ENCODE assay signal across 9 mouse cellular contexts in the genomic region with DNA sequence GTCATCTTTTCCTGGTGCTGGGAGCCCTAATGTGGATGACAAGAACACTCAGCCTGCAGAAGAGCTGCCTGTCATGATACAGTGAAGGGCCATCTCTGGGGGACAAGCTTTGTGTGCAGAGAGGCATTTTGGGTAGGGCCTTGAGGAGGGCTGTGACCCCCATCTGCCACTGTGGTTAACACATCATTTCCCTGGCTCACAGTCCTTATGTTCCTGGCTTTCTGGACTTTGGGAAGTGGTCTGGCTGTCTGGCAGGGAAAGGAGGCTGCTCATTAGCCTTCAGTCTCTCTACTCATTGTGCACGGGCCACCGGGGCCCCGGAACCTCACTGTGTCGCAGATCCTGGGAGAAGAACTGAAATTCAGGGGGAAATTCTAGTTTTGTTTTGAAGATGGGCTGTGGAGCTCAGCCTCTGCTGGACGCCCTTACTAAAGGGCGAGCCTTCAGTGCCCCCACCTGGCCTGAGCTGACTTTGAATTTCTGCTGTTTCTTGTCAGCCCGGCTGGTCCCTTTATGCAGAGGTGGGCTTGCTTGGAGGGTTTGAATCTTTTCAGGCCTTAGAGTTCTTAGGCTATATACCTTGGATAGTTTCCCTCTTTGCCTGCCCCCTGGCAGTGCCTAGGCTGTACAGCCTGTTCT. TPM values are rescaled to one million over a fixed set of nuclear protein-coding genes. Genes with fewer than 3 reads are reported as not detected.
DNase-seq lines count a peak whose midpoint lies in the region; ATAC-seq and TF ChIP-seq lines count a peak whose summit lies in the region.
"Had no signal": no experiment of that assay in that cellular context is flagged by ENCODE, and none has a peak within 500 bp of the region (broad histone marks: within the 10 kb centered on the region; RNA-seq: fewer than 3 reads in every experiment).

No protein-coding gene starts in this region.

- 0 out of 2 replicates have a peak, but pooled peaks have one; percentile 14 for TF ChIP-seq CTCF in testis, adult 2 months (IDR thresholded peaks at IDR 0.05; ENCODE audit: control insufficient read depth, insufficient read depth, insufficient replicate concordance, low read depth, low read length)

- H3K9me3 ChIP-seq in kidney, embryonic 14.5 days (ENCODE audit: control insufficient read depth, low read length): no peaks in the 10 kb centered on the region
- no peaks in the 10 kb centered on the region for H3K9me3 ChIP-seq in neural tube, embryonic 15.5 days (replicated peaks)

- H3K36me3 ChIP-seq in kidney, embryonic 14.5 days (ENCODE audit: control insufficient read depth, insufficient read depth, low read length): no peaks in the 10 kb centered on the region
- no peaks in the 10 kb centered on the region for H3K36me3 ChIP-seq in testis, adult 2 months (ENCODE audit: control insufficient read depth, insufficient read depth, low read length)
- H3K36me3 ChIP-seq in neural tube, embryonic 15.5 days: no peaks in the 10 kb centered on the region

- DNase-seq in cerebellum, adult 11 months: peak; percentile 29
- no peak for DNase-seq in cerebellum, adult 8-10 months
- no peak for DNase-seq in kidney, adult 8-10 months
- DNase-seq in testis, postnatal 14 days (ENCODE audit: low spot score): no peak
- no peak for DNase-seq in layer of hippocampus, postnatal 10 days (ENCODE audit: low spot score in 2 of 2)
- DNase-seq: layer of hippocampus, postnatal 36 days had no signal

- peaks cover 97% of the 10 kb centered on the region for H3K4me1 ChIP-seq in kidney, embryonic 14.5 days (ENCODE audit: control insufficient read depth, insufficient read depth, low read length)
- no peaks in the 10 kb centered on the region; the same call in 1 of the 2 replicates for H3K4me1 ChIP-seq in testis, adult 2 months (ENCODE audit: control insufficient read depth, insufficient read depth, low read length)
- H3K4me1 ChIP-seq in neural tube, embryonic 15.5 days: peaks cover 93% of the 10 kb centered on the region

- no peak overlapping the region for H3K4me3 ChIP-seq in kidney, embryonic 14.5 days (ENCODE audit: low read length)
- no peak overlapping the region for H3K4me3 ChIP-seq in testis, adult 2 months (ENCODE audit: control insufficient read depth, low read depth, low read length)
- no peak overlapping the region for H3K4me3 ChIP-seq in neural tube, embryonic 15.5 days (replicated peaks)

- TF ChIP-seq POLR2A in testis, adult 2 months (IDR thresholded peaks at IDR 0.05; ENCODE audit: control insufficient read depth, low read depth, low read length): no peak

- no peak overlapping the region for H3K9ac ChIP-seq in kidney, embryonic 14.5 days (ENCODE audit: low read depth, low read length)
- H3K9ac ChIP-seq in neural tube, embryonic 15.5 days (replicated peaks): no peak overlapping the region

- no peaks in the 10 kb centered on the region for H3K27me3 ChIP-seq in kidney, embryonic 14.5 days (ENCODE audit: control insufficient read depth, insufficient read depth, low read length)
- no peaks in the 10 kb centered on the region for H3K27me3 ChIP-seq in testis, adult 2 months (ENCODE audit: control insufficient read depth, insufficient read depth, low read length)
- H3K27me3 ChIP-seq in neural tube, embryonic 15.5 days (replicated peaks): no peaks in the 10 kb centered on the region

- WGBS in kidney, embryonic 14.5 days: 69% methylated on average over 7 of the region's 7 CpGs
- WGBS in neural tube, embryonic 15.5 days: 67% methylated on average over 7 of the region's 7 CpGs

- no peak overlapping the region for H3K4me2 ChIP-seq in kidney, embryonic 14.5 days (replicated peaks; ENCODE audit: low read depth, low read length)
- H3K4me2 ChIP-seq in neural tube, embryonic 15.5 days: no peak overlapping the region

- H3K27ac ChIP-seq in kidney, embryonic 14.5 days (ENCODE audit: low read depth, low read length): peak overlapping the region; percentile 0; the same call in 1 of the 2 replicates
- no peak overlapping the region for H3K27ac ChIP-seq in testis, adult 2 months (ENCODE audit: control insufficient read depth, insufficient read depth, low read depth, low read length)
- H3K27ac ChIP-seq in neural tube, embryonic 15.5 days (replicated peaks): peak overlapping the region; percentile 65

- no peak for ATAC-seq in kidney, embryonic 14.5 days (ENCODE audit: low FRiP score, low TSS enrichment)
- ATAC-seq in neural tube, embryonic 15.5 days (ENCODE audit: low FRiP score): no peak

RNA-seq across cellular contexts. Expression of a gene that starts 10.0 kb away (rescaled TPM):
- polyA plus RNA-seq in kidney, embryonic 14.5 days (2014; fragmentation: Nextera tagmentation; extraction: Ambion mirVana): 43.3 and 57.3 TPM in 2 replicates
- polyA plus RNA-seq in testis, adult 2 months (2012; rRNA removed): 9.1 and 10.0 TPM in 2 replicates
- polyA plus RNA-seq in neural tube, embryonic 15.5 days (2015; fragmentation: Nextera tagmentation; extraction: Ambion mirVana): 51.1 and 54.7 TPM in 2 replicates
- 100 to 1,000 TPM; 115 to 128 TPM for total RNA-seq in layer of hippocampus, postnatal 10 days (2021)
